Mouse (Mus musculus): ENCODE data around the gene Gm8332. TPM values are rescaled to one million over a fixed set of nuclear protein-coding genes. Genes with fewer than 3 reads are reported as not detected.

Gm8332 gene
- not detected in 2 replicates for polyA plus RNA-seq (2012; rRNA removed)

DNA sequence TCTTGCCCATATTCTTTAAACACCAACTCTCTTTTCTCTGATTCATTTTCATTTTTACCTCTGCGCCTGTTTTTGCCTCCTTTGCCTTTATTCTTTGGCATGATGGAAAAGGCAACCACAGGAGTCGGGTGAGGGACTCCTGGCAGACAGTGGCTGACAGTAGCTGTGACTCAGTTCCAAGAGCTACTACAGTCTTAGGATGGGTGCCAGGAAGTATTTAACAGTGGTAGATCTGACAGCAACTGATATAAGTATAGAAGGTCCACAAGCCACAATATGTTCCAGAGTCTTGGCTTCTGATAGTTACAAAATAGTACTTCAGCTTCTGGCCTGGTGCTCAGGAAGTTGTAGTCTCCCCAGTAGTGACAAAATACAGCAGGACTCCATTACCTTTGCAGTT lies at the start of gene Gm8332:
Gene Gm8332 (minus strand): TSS at position 101 of the 400 bp plus-strand sequence.

DNA sequence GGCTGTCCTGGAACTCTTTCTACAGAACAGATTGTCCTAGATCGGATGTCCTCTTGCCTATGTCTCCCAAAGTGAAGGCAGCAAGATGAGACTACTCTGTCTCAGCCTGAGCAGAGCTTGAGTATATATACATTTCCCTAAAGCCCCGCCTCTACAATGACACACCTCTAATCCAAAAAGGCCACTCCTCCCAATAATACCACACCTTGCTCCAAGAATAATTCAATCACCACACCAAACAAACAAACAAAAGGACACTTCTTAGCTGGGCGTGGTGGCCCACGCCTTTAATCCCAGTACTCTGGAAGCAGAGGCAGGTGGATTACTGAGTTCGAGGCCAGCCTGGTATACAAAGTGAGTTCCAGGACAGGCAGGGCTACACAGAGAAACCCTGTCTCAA lies 24.5 kb upstream of the Gm8332 start, which contains the start of gene Gm5662:
Gene Gm5662 (minus strand): TSS at position 101 of the 400 bp plus-strand sequence.

Other genes starting within 250 kb of the Gm8332 start
- not detected in 2 replicates for gene Gm2075, start 238.3 kb downstream of the Gm8332 start, polyA plus RNA-seq (2012; rRNA removed)
- not detected in 2 replicates for gene Gm6803, start 231.3 kb downstream of the Gm8332 start, polyA plus RNA-seq (2012; rRNA removed)
- not detected in 2 replicates for gene Gm2056, start 223.1 kb downstream of the Gm8332 start, polyA plus RNA-seq (2012; rRNA removed)
- not detected in 2 replicates for gene Gm16368, start 166.4 kb downstream of the Gm8332 start, polyA plus RNA-seq (2012; rRNA removed)
- gene Gm10436, start 68.0 kb downstream of the Gm8332 start, polyA plus RNA-seq (2012; rRNA removed): not detected in 2 replicates
- not detected in 2 replicates for gene Gm5662, start 24.4 kb upstream of the Gm8332 start, polyA plus RNA-seq (2012; rRNA removed)
- not detected in 2 replicates for gene Gm5039, start 73.9 kb upstream of the Gm8332 start, polyA plus RNA-seq (2012; rRNA removed)
- gene Adck1, start 110.5 kb upstream of the Gm8332 start, polyA plus RNA-seq (2012; rRNA removed): 15.5 and 16.9 TPM in 2 replicates